Mouse (Mus musculus): ENCODE measurements around the gene Nutm1. TPM values are rescaled to one million over a fixed set of nuclear protein-coding genes. Genes with fewer than 3 reads are reported as not detected.

Gene Nutm1
- polyA plus RNA-seq (2017; shearing (Covaris generic)) = not detected

DNA sequence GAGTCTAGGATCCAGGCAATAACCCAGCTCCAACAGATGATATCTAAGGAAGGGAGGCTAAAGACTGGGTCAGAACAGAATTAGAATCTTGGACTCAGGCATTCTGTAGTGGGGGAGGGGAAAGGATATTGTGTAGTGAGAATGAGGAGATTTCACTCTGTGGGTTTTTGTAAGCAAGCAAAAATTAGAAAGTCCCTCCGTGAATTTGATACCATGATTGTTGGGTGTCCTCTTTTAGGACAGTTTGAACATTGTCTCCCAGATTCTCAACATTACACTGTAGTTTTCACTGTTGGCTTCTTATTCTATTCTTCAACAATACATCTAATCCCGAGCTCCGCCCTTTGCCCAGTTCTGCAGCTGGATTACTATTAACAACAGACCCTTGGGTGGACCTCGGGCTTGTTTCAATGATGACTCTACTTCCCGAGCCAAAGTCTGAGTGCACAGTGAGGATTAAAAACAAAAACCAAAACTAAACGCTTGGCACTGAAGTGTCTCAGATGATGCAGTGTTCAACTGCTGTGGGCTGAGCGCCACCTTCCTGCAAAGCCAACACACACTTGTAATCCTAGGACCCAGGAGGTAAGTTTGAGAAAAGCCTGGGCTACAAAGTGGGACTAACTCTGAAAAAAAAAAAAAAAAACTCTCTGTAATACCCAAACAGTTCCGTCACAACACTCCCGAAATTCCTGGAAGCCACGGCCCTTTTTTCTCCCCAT is at the start of gene Nutm1:
Gene Nutm1, minus strand, starts transcription at position 51 of the 722 bp plus-strand sequence.

DNA sequence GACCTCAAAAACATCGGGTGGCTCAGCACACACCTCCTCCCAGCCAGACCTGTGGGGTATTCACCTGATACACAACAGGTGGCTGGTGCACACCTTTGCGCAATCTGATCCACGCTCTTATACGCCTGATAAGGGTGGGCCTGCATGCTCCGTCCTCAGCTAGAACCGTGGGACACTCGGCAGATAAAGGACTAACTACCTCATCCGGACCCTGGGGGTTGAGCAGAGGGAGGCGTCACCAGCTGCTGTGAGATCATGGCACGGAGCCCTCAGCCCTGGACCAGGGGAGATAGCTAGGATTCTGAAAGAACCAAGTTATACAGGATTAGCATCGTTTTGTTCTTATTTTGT is 7.1 kb upstream of the Nutm1 start, which contains the start of gene Gm21985:
Gene Gm21985, plus strand, starts transcription at position 73 of the 351 bp plus-strand sequence.

DNA sequence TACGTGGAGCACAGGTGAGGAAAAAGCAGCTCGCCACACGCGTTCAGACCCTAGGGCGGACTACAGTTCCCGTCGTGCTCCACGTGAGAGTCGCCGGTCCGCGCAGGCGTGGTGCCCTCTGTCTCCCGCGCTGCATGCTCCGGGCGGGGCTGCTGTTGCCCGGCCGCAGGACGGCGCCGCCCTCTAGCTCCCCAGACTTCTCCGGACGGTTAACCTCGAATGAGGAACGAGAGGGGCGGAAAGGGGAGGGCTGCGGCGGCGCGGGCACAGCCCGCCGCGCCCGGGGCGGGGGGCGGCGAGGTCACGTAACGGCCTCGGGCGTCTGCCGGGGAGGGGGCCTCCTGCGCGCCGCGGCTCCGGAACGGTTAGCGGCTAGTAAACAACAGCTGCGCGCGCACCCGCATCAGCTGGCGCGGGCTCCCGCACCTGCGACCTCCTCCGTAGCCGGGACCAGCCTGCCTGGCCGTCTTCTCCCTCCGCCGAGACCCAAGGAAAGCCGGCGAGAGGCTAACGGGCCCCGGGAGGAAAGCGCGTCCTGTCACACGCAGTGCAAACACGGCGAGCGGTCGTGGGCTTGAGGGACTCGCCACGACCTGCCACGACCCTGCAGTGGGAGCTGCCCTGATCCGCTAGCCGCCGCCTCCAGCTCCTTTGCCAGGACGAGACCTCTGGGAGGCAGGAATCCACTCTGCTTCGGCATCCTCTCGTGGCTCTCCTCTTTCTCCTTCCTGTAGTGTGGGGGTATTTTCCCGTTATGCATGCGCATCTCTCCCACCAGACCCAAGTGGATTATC is 6.6 kb upstream of the Nutm1 start, which contains the start of gene Slc12a6:
Gene Slc12a6, plus strand, starts transcription at position 378 of the 794 bp plus-strand sequence.

DNA sequence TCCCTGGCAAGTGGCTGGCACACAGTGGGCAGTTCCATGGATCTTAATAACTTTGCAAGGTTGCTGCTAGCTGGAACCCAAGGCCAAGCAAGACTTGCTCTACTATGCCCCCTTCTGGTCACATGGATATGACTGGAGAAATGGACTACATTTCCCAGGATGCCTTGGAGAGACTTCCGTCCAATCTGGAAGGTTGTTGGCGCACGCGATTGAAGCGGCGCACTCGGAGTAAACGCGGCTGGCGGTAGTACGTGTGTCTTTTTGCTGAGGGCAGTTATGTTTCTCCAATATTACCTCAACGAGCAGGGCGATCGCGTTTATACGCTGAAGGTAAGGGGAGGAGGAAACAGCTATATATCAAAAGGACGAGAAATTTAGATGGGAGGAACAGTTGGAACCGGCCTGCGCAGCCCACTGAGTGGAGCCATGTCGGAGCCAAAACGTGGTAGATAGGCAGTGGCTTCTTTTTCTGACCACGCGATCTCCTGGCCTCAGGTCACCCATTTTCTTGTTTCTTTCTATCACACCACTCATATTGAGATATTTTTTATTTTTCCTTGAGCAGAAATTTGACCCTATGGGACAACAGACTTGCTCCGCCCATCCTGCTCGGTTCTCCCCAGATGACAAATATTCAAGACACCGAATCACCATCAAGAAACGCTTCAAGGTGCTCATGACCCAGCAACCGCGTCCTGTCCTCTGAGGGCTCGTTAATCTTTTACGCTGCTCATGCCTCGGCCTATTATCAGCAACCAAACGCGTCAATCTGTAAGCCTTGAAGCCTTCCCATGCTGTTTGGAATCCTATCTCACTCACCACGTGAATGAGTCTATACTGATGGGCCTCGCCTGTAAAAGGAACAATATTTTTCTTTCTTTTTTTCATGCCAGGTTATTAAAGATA is 2.9 kb upstream of the Nutm1 start, which contains the start of gene Nop10:
Gene Nop10, plus strand, starts transcription at position 179 of the 906 bp plus-strand sequence.

DNA sequence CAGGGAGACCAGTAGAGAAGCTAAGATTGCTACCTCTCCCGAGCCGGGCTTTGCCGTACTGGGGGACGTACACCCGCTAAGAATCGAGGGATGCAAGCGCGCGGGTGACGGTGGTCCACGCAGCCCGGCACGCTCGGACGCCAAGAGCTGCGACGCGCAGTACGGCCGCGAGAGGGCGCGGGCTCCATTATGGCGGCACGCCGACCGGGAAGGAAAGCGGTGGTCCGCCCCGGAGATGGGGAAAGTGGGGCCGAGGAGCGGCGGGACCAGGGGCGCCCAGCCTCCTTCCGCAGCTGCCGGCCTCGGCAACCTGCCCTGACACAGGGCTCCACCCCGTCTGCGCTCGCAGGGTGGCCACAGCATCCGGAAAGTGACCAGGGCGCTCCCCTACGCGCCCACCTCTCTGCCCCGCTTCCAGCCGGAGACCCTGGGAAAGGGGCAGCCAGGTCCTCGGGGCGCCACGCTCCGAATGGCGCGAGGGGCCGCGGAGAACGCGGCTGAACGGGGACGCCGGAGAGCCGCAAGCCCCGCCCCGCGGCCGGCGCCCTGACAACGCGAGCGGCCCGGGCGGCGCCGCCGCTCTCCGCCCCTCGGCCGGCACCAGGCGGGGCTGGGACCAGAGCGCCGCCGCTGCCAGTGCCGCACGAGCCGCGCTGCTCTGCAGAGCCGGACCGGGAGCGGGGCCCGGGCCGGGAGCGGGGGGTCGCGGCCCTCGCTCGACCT is 19.7 kb downstream of the Nutm1 start, which contains the start of gene Lpcat4:
Gene Lpcat4, plus strand, starts transcription at position 257 of the 723 bp plus-strand sequence.

Other genes with a start within 250 kb of the Nutm1 start
- not detected for gene Olfr1310, start 246.6 kb downstream of the Nutm1 start, polyA plus RNA-seq (2017; shearing (Covaris generic))
- not detected for gene Olfr1311, start 234.9 kb downstream of the Nutm1 start, polyA plus RNA-seq (2017; shearing (Covaris generic))
- gene Olfr1312, start 209.1 kb downstream of the Nutm1 start, polyA plus RNA-seq (2017; shearing (Covaris generic)) = 0.11 TPM
- gene Olfr1313, start 181.4 kb downstream of the Nutm1 start, polyA plus RNA-seq (2017; shearing (Covaris generic)) = not detected
- not detected for gene Olfr1314, start 162.5 kb downstream of the Nutm1 start, polyA plus RNA-seq (2017; shearing (Covaris generic))
- not detected for gene Olfr1315-ps1, start 143.9 kb downstream of the Nutm1 start, polyA plus RNA-seq (2017; shearing (Covaris generic))
- gene Olfr1316, start 124.3 kb downstream of the Nutm1 start, polyA plus RNA-seq (2017; shearing (Covaris generic)) = not detected
- gene Olfr1317, start 119.0 kb downstream of the Nutm1 start, polyA plus RNA-seq (2017; shearing (Covaris generic)) = not detected
- not detected for gene Olfr1318, start 105.1 kb downstream of the Nutm1 start, polyA plus RNA-seq (2017; shearing (Covaris generic))
- gene Lpcat4, start 19.8 kb downstream of the Nutm1 start, polyA plus RNA-seq (2017; shearing (Covaris generic)) = 86.2 TPM
- gene Nop10, start 2.6 kb upstream of the Nutm1 start, polyA plus RNA-seq (2017; shearing (Covaris generic)) = 155 TPM
- gene Slc12a6, start 6.5 kb upstream of the Nutm1 start, polyA plus RNA-seq (2017; shearing (Covaris generic)) = 51.9 TPM
- gene Gm21985, start 7.0 kb upstream of the Nutm1 start, polyA plus RNA-seq (2017; shearing (Covaris generic)) = not detected
- gene Emc4, start 108.7 kb upstream of the Nutm1 start, polyA plus RNA-seq (2017; shearing (Covaris generic)) = 62.4 TPM
- 25.4 TPM for gene Katnbl1, start 119.9 kb upstream of the Nutm1 start, polyA plus RNA-seq (2017; shearing (Covaris generic))
- 17.2 TPM for gene Emc7, start 195.7 kb upstream of the Nutm1 start, polyA plus RNA-seq (2017; shearing (Covaris generic))
- not detected for gene Chrm5, start 221.5 kb upstream of the Nutm1 start, polyA plus RNA-seq (2017; shearing (Covaris generic))
- 80.7 TPM for gene Aven, start 233.7 kb upstream of the Nutm1 start, polyA plus RNA-seq (2017; shearing (Covaris generic))